Mouse (Mus musculus): ENCODE measurements around the gene Ap2a2. TPM values are rescaled to one million over a fixed set of nuclear protein-coding genes. Genes with fewer than 3 reads are reported as not detected.

The Ap2a2 gene
- 10 to 100 TPM; 41.6 to 67.1 TPM for polyA plus RNA-seq (2012; fragmentation: generic; extraction: Trizol)

DNA sequence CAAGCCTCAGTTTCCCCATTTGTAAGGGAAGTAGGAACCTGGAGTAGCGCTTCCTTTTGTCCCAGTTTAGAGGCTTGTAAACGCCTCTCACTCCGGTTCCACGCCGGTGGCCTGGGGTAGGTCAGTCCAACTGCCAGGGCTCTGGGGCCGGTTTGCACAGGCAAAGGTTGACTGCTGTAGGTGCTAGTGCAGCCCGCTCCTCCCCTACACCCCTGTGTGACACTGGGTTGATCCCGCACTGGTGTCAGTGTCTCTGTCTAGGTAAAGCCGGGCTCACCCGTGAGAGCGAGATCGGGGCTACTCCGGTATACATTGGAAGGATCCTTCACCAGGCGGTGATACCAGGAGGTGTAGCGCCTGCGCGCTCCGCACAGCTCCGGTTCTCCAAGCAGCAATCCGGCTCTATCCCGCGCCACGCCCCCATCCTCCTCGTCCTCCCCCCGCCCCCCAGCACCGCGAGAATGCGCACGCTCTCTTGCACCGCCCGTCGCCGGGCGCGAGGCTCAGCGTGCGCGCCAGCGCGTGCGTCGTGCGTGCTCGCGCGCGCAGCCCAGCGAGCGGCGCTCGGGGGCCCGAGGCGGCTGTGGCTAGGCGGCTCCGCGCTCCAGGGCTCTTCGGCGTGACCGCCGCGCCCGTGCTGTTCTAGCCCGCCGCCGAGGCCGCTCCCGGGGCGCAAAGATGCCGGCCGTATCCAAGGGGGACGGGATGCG, at the start of gene Ap2a2:
Gene Ap2a2, plus strand, starts transcription at position 492 of the 710 bp plus-strand sequence.

DNA sequence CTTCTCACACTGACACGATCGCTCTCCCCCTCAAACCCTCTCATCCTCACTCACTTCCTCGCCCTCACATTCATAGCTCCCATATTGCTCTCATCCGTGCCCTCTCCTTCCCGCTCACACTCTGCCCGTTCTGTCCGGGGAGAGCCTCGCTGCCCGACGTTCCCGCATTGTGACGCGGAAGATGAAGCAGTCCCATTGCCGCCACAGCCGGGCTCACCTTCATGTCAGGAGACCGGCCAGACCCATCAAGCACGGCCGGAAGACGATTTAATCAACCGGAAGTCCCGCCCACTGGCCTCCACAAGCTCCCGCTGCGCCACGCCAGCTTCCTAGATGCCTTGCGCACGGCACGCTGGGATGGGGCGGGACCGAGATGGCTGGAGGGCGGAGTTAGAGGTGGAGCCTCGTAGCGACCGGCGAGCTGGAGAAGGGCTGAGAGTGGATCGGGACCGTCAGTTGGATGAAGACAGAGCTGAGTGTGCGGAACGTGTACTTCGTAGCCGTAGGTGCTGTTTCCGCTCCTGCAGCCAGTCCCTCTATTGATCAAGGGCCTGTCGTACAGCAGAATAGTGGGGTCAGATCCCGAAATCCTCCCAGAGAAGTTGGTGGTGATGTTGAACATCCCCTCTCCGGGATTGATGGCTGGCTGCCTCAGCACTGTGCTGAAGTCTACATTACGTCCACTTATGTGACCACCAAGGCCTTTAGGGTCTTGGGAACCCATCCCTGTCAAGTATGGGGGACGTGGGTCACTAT, 22.2 kb upstream of the Ap2a2 start, which contains the start of gene Chid1:
Gene Chid1, minus strand, starts transcription at position 302 of the 756 bp plus-strand sequence.

Other genes starting within 250 kb of the Ap2a2 start
- 10 to 100 TPM; 21.2 to 45.8 TPM for gene Deaf1, start 234.5 kb upstream of the Ap2a2 start, polyA plus RNA-seq (2012; fragmentation: generic; extraction: Trizol)
- gene Tmem80, start 234.4 kb upstream of the Ap2a2 start, polyA plus RNA-seq (2012; fragmentation: generic; extraction: Trizol), result 10 to 100 TPM; 27.0 to 32.8 TPM
- 1 to 10 TPM in 1 of 2 experiments, under 1 TPM in 1; 0.15 to 1.3 TPM for gene Eps8l2, start 223.3 kb upstream of the Ap2a2 start, polyA plus RNA-seq (2012; fragmentation: generic; extraction: Trizol)
- gene Taldo1, start 170.0 kb upstream of the Ap2a2 start, polyA plus RNA-seq (2012; fragmentation: generic; extraction: Trizol), result 100 to 1,000 TPM; 168 to 274 TPM
- gene Gatd1, start 148.0 kb upstream of the Ap2a2 start, polyA plus RNA-seq (2012; fragmentation: generic; extraction: Trizol), result 10 to 100 TPM; 19.0 to 44.3 TPM
- under 1 TPM in 1 of 2 experiments, not detected in 1; 0.02 TPM for gene Cend1, start 132.7 kb upstream of the Ap2a2 start, polyA plus RNA-seq (2012; fragmentation: generic; extraction: Trizol)
- gene Slc25a22, start 124.3 kb upstream of the Ap2a2 start, polyA plus RNA-seq (2012; fragmentation: generic; extraction: Trizol), result 10 to 100 TPM in 1 of 2 experiments, 1 to 10 TPM in 1; 5.8 to 13.9 TPM
- 1 to 10 TPM; 4.1 to 5.6 TPM for gene Pidd1, start 118.1 kb upstream of the Ap2a2 start, polyA plus RNA-seq (2012; fragmentation: generic; extraction: Trizol)
- over 10,000 TPM in 1 of 2 experiments, 1,000 to 10,000 TPM in 1; 3,471 to 11,217 TPM for gene Rplp2, start 114.8 kb upstream of the Ap2a2 start, polyA plus RNA-seq (2012; fragmentation: generic; extraction: Trizol)
- 10 to 100 TPM; 28.5 to 35.1 TPM for gene Pnpla2, start 107.0 kb upstream of the Ap2a2 start, polyA plus RNA-seq (2012; fragmentation: generic; extraction: Trizol)
- gene Cracr2b, start 101.1 kb upstream of the Ap2a2 start, polyA plus RNA-seq (2012; fragmentation: generic; extraction: Trizol), result 1 to 10 TPM; 5.3 to 8.3 TPM
- gene Cd151, start 94.8 kb upstream of the Ap2a2 start, polyA plus RNA-seq (2012; fragmentation: generic; extraction: Trizol), result 100 to 1,000 TPM; 161 to 178 TPM
- gene Polr2l, start 87.0 kb upstream of the Ap2a2 start, polyA plus RNA-seq (2012; fragmentation: generic; extraction: Trizol), result 100 to 1,000 TPM in 1 of 2 experiments, 10 to 100 TPM in 1; 73.2 to 208 TPM
- 100 to 1,000 TPM; 245 to 411 TPM for gene Tspan4, start 86.9 kb upstream of the Ap2a2 start, polyA plus RNA-seq (2012; fragmentation: generic; extraction: Trizol)
- gene Chid1, start 22.3 kb upstream of the Ap2a2 start, polyA plus RNA-seq (2012; fragmentation: generic; extraction: Trizol), result 10 to 100 TPM; 21.6 to 42.3 TPM
- under 1 TPM; 0.02 to 0.94 TPM for gene Muc6, start 93.1 kb downstream of the Ap2a2 start, polyA plus RNA-seq (2012; fragmentation: generic; extraction: Trizol)
- under 1 TPM in 1 of 2 experiments, not detected in 1; 0.07 TPM for gene Muc2, start 128.2 kb downstream of the Ap2a2 start, polyA plus RNA-seq (2012; fragmentation: generic; extraction: Trizol)
- gene Muc5ac, start 226.8 kb downstream of the Ap2a2 start, polyA plus RNA-seq (2012; fragmentation: generic; extraction: Trizol), result not detected

Measured in C3H10T1/2 (cell line).